Mouse (Mus musculus) C2C12 (cell line): ENCODE data around the gene Syvn1. TPM values are rescaled to one million over a fixed set of nuclear protein-coding genes. Genes with fewer than 3 reads are reported as not detected.
A peak's percentile ranks its signal among the peaks of the same experiment; 100 is the strongest.

Source experiments
- H3K27me3 ChIP-seq: one replicate; pipeline ENCODE4 v1.6.1; 2011; ENCODE audit not compliant: control insufficient read depth, insufficient read depth, insufficient read length
- H3K36me3 ChIP-seq: one replicate; pipeline ENCODE4 v1.6.1; 2011; ENCODE audit not compliant: control insufficient read depth, insufficient read depth
- H3K4me3 ChIP-seq: one replicate; pipeline ENCODE4 v1.5.1; 2011; ENCODE audit warnings: mild to moderate bottlenecking, control low read depth; ENCODE audit not compliant: poor library complexity, insufficient read depth, severe bottlenecking
- H3K79me2 ChIP-seq: one replicate; pipeline ENCODE4 v1.6.1; 2011; ENCODE audit not compliant: control insufficient read depth, insufficient read depth
- H3K79me3 ChIP-seq: one replicate; pipeline ENCODE4 v1.6.1; 2011; ENCODE audit warnings: low read depth, control low read depth
- H3ac ChIP-seq: one replicate; pipeline ENCODE3; 2011; ENCODE audit warnings: low read depth; ENCODE audit not compliant: control insufficient read depth, insufficient read length
- CEBPB ChIP-seq: IDR thresholded peaks from one replicate; pipeline ENCODE4 v1.6.1; 2011; ENCODE audit warnings: low read depth, mild to moderate bottlenecking, control low read depth, moderate library complexity
- CTCF ChIP-seq: IDR thresholded peaks from one replicate; pipeline ENCODE4 v1.5.1; 2011; ENCODE audit not compliant: control insufficient read depth, insufficient read depth, insufficient read length
- FOSL1 ChIP-seq: IDR thresholded peaks from one replicate; pipeline ENCODE4 v1.8.0; 2011; ENCODE audit warnings: mild to moderate bottlenecking, low read length; ENCODE audit not compliant: poor library complexity, insufficient read depth, severe bottlenecking
- MAX ChIP-seq: IDR thresholded peaks from one replicate; pipeline ENCODE4 v1.6.1; 2011; ENCODE audit warnings: mild to moderate bottlenecking, control low read depth
- MYOD1 ChIP-seq: IDR thresholded peaks from one replicate; pipeline ENCODE4 v1.6.1; 2011; ENCODE audit warnings: low read depth; ENCODE audit not compliant: control insufficient read depth, insufficient read length
- MYOG ChIP-seq: IDR thresholded peaks from one replicate; pipeline ENCODE4 v1.6.1; 2011; ENCODE audit not compliant: control insufficient read depth, insufficient read length; ENCODE audit errors: extremely low read depth
- USF1 ChIP-seq: IDR thresholded peaks from one replicate; pipeline ENCODE4 v1.6.1; 2011; ENCODE audit warnings: low read depth, mild to moderate bottlenecking, control low read depth, moderate library complexity
- long read RNA-seq, 2 experiments: library from polyadenylated mRNA; unstranded; transcript quantifications; one replicate each; pipeline ENCODE4 v2.0.0; 2019 to 2020
- polyA plus RNA-seq: library from polyadenylated mRNA; unstranded; fragments of >200 nt; fragmentation: generic; extraction: Trizol; gene quantifications from one replicate; pipeline ENCODE4 v1.2.1, GENCODE M21; 2012; ENCODE audit warnings: missing spikeins

Syvn1 gene
- 18.7 TPM for polyA plus RNA-seq
- long read RNA-seq, experiment 1, partial matches to known transcripts: 1 of 4 reads
- long read RNA-seq, experiment 1, other reads (novel, unspliced or antisense): 1 of 4 reads
- long read RNA-seq, experiment 2, transcript Syvn1-204 (16 exons, 3,464 nt): major isoform, 5 of 13 reads
- long read RNA-seq, experiment 2, partial matches to known transcripts: 6 of 13 reads
- long read RNA-seq, experiment 2, other reads (novel, unspliced or antisense): 2 of 13 reads

- Histone ChIP-seq H3K79me3 (peaks cover 14% of the 10 kb centered on the region), H3K79me2 (peaks cover 20% of the 10 kb centered on the region), H3ac (peak within 1 kb of the TSS; percentile 96), H3K4me3 (peak within 1 kb of the TSS; percentile 87), H3K27me3 (no peaks in the 10 kb centered on the region), H3K36me3 (peaks cover 33% of the 10 kb centered on the region)
- TF ChIP-seq MYOG (no peak), CTCF (no peak), MAX (no peak), CEBPB (no peak), USF1 (no peak), MYOD1 (no peak), FOSL1 (no peak)
Observed at GRCm38 (mm10) chr19:6046294-6047153, at the start of gene Syvn1. Gene Syvn1 (plus strand): TSS chr19:6046576.

- no peak overlapping the region for H3K4me3 ChIP-seq
- H3K79me3 ChIP-seq: no peaks in the 10 kb centered on the region
- TF ChIP-seq USF1 (no peak), MYOD1 (no peak), CTCF (no peak), CEBPB (no peak)
- H3K27me3 ChIP-seq: no peaks in the 10 kb centered on the region
- H3K79me2 ChIP-seq: no peaks in the 10 kb centered on the region
- no peak overlapping the region for H3ac ChIP-seq
- peaks cover 22% of the 10 kb centered on the region for H3K36me3 ChIP-seq
Observed at GRCm38 (mm10) chr19:5998180-5998579, 48.2 kb upstream of the Syvn1 start.

GRCm38 (mm10) chr19:5999969-6000368 lies 46.4 kb upstream of the Syvn1 start:
- TF ChIP-seq CTCF (no peak), USF1 (no peak), CEBPB (no peak), MYOD1 (no peak), FOSL1 (no peak), MYOG (no peak), MAX (no peak)
- Histone ChIP-seq H3K79me3 (no peaks in the 10 kb centered on the region), H3K4me3 (no peak overlapping the region)

GRCm38 (mm10) chr19:6005541-6005940 lies 40.8 kb upstream of the Syvn1 start:
- peaks cover 5% of the 10 kb centered on the region for H3K36me3 ChIP-seq
- no peak overlapping the region for H3ac ChIP-seq
- H3K27me3 ChIP-seq: no peaks in the 10 kb centered on the region
- no peaks in the 10 kb centered on the region for H3K79me2 ChIP-seq
- no peak overlapping the region for H3K4me3 ChIP-seq
- no peaks in the 10 kb centered on the region for H3K79me3 ChIP-seq
- TF ChIP-seq CTCF: no peak
- TF ChIP-seq MAX: no peak
- no peak for TF ChIP-seq MYOD1
- TF ChIP-seq USF1: no peak
- TF ChIP-seq MYOG: no peak
- no peak for TF ChIP-seq FOSL1
- no peak for TF ChIP-seq CEBPB

More at GRCm38 (mm10) chr19:5999969-6000368, 46.4 kb upstream of the Syvn1 start:
- Histone ChIP-seq H3ac (no peak overlapping the region), H3K27me3 (no peaks in the 10 kb centered on the region), H3K36me3 (peaks cover 7% of the 10 kb centered on the region), H3K79me2 (no peaks in the 10 kb centered on the region)

GRCm38 (mm10) chr19:6007013-6007412 lies 39.4 kb upstream of the Syvn1 start:
- no peaks in the 10 kb centered on the region for H3K79me3 ChIP-seq
- peaks cover 5% of the 10 kb centered on the region for H3K36me3 ChIP-seq
- H3K4me3 ChIP-seq: no peak overlapping the region
- no peaks in the 10 kb centered on the region for H3K79me2 ChIP-seq
- H3K27me3 ChIP-seq: no peaks in the 10 kb centered on the region
- TF ChIP-seq CEBPB (no peak), MYOD1 (no peak), CTCF (no peak), FOSL1 (no peak), MAX (no peak), MYOG (no peak), USF1 (no peak)
- no peak overlapping the region for H3ac ChIP-seq
